Mouse (Mus musculus): ENCODE measurements at regions not wholly inside any gene's neighbourhood (a gene's known extent, or its start where the extent isn't known, plus 50 kb on each side); places are given as distances from the start of the nearest gene placed in this dataset.

GRCm38 (mm10) chr2:167878255-167878865 lies 53.5 kb upstream of the Ptpn1 start:
- no peaks in the 10 kb centered on the region for H3K9me3 ChIP-seq (replicated peaks; ENCODE audit: control insufficient read depth, low read length, poor library complexity, severe bottlenecking)
- no peak overlapping the region for H3K4me3 ChIP-seq (ENCODE audit: low read depth, low read length)
- H3K27me3 ChIP-seq (ENCODE audit: control insufficient read depth, insufficient read depth, low read depth, low read length): no peaks in the 10 kb centered on the region
- 83% methylated on average over 11 of the region's 11 CpGs for WGBS
- H3K27ac ChIP-seq (ENCODE audit: low read length): no peak overlapping the region
- no peak for ATAC-seq
- H3K36me3 ChIP-seq (ENCODE audit: control insufficient read depth, insufficient read depth, low read length): no peaks in the 10 kb centered on the region
- no peaks in the 10 kb centered on the region for H3K4me1 ChIP-seq (ENCODE audit: control insufficient read depth, insufficient read depth, low read length)
- no peak overlapping the region for H3K4me2 ChIP-seq (ENCODE audit: low read length)
- no peak overlapping the region for H3K9ac ChIP-seq (ENCODE audit: low read depth, low read length)

GRCm38 (mm10) chr2:167877254-167877870 lies 54.5 kb upstream of the Ptpn1 start:
- Histone ChIP-seq H3K4me2 (ENCODE audit: low read length) (no peak overlapping the region), H3K36me3 (ENCODE audit: control insufficient read depth, insufficient read depth, low read length) (no peaks in the 10 kb centered on the region), H3K27ac (ENCODE audit: low read length) (no peak overlapping the region), H3K4me3 (ENCODE audit: low read depth, low read length) (no peak overlapping the region), H3K9ac (ENCODE audit: low read depth, low read length) (no peak overlapping the region), H3K9me3 (replicated peaks; ENCODE audit: control insufficient read depth, low read length, poor library complexity, severe bottlenecking) (no peaks in the 10 kb centered on the region), H3K27me3 (ENCODE audit: control insufficient read depth, insufficient read depth, low read depth, low read length) (no peaks in the 10 kb centered on the region), H3K4me1 (ENCODE audit: control insufficient read depth, insufficient read depth, low read length) (no peaks in the 10 kb centered on the region)
- 51% methylated on average over 10 of the region's 11 CpGs for WGBS
- no peak for ATAC-seq

GRCm38 (mm10) chr2:167872507-167872906 lies 59.4 kb upstream of the Ptpn1 start:
- 89% methylated on average over 4 of the region's 4 CpGs for WGBS
- ATAC-seq: no peak

DNA sequence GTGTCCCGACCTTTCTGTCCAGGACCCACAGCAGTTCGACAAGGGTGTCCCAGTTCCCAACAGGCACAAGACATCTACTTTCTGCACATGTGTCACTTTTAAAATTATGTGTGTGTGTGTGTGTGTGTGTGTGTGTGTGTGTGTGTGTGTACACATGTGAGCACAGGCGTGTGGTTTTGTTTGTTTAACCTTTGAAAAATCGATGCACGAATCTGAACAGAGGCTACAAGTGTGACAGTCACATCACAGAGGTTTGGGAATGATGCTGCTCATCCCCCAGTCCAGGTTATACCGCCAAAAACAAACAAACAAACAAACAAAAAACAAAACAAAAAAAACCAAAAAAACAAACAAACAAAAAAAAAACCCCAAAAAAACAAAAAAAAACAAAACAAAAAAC lies 61.7 kb upstream of the Ptpn1 start:
- Histone ChIP-seq H3K4me2 (ENCODE audit: low read length) (no peak overlapping the region), H3K9me3 (replicated peaks; ENCODE audit: control insufficient read depth, low read length, poor library complexity, severe bottlenecking) (no peaks in the 10 kb centered on the region), H3K27ac (ENCODE audit: low read length) (no peak overlapping the region), H3K36me3 (ENCODE audit: control insufficient read depth, insufficient read depth, low read length) (no peaks in the 10 kb centered on the region), H3K9ac (ENCODE audit: low read depth, low read length) (no peak overlapping the region), H3K4me3 (ENCODE audit: low read depth, low read length) (no peak overlapping the region), H3K4me1 (ENCODE audit: control insufficient read depth, insufficient read depth, low read length) (no peaks in the 10 kb centered on the region), H3K27me3 (ENCODE audit: control insufficient read depth, insufficient read depth, low read depth, low read length) (no peaks in the 10 kb centered on the region)
- ATAC-seq: no peak
- 86% methylated on average over 6 of the region's 6 CpGs for WGBS

More at GRCm38 (mm10) chr2:167872507-167872906, 59.4 kb upstream of the Ptpn1 start:
- Histone ChIP-seq H3K4me1 (ENCODE audit: control insufficient read depth, insufficient read depth, low read length) (no peaks in the 10 kb centered on the region), H3K9ac (ENCODE audit: low read depth, low read length) (no peak overlapping the region), H3K9me3 (replicated peaks; ENCODE audit: control insufficient read depth, low read length, poor library complexity, severe bottlenecking) (no peaks in the 10 kb centered on the region), H3K4me3 (ENCODE audit: low read depth, low read length) (no peak overlapping the region), H3K36me3 (ENCODE audit: control insufficient read depth, insufficient read depth, low read length) (no peaks in the 10 kb centered on the region), H3K27ac (ENCODE audit: low read length) (no peak overlapping the region), H3K27me3 (ENCODE audit: control insufficient read depth, insufficient read depth, low read depth, low read length) (no peaks in the 10 kb centered on the region), H3K4me2 (ENCODE audit: low read length) (no peak overlapping the region)

DNA sequence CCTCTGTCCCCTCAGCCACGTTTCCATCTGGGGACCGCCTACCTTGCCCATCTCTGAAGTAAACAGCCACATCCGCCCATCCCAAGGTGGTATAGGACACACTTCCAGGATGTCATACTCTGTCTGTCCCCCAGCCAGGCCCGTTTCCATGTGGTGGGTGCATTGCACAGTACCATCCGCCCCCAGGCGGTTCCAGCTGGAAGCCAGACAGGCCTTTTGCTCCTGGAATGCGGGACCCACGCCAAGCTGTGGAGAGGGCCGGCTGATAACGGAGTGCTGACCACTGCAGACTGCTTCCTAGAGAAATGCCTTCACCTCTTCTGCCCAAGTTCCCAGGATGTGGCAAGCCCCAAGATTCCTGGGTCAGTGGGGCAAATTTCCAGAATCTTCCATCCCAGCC lies 65.1 kb upstream of the Ptpn1 start:
- Histone ChIP-seq H3K9ac (ENCODE audit: low read depth, low read length) (no peak overlapping the region), H3K4me2 (ENCODE audit: low read length) (no peak overlapping the region), H3K36me3 (ENCODE audit: control insufficient read depth, insufficient read depth, low read length) (no peaks in the 10 kb centered on the region), H3K4me1 (ENCODE audit: control insufficient read depth, insufficient read depth, low read length) (no peaks in the 10 kb centered on the region), H3K27me3 (ENCODE audit: control insufficient read depth, insufficient read depth, low read depth, low read length) (no peaks in the 10 kb centered on the region), H3K27ac (ENCODE audit: low read length) (no peak overlapping the region), H3K4me3 (ENCODE audit: low read depth, low read length) (no peak overlapping the region), H3K9me3 (replicated peaks; ENCODE audit: control insufficient read depth, low read length, poor library complexity, severe bottlenecking) (no peaks in the 10 kb centered on the region)
- 63% methylated on average over 10 of the region's 10 CpGs for WGBS
- ATAC-seq: no peak

DNA sequence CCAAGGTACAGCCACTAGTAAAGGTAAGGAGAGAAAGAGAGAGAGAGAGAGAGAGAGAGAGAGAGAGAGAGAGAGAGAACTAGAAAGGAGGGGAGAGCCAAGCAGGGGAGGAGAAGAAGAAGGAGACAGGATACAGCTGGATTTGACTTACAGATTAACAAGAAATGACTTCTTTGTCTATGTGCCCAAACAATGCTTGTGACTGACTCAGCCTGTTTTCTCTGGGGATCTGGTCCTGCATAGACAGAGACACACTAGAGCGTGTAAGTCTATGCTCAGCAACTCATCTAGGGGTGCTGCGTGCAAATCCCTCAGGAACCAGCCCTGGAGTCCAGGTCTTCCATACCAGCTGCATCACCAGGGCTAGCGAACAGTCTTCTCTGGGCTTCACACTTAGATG lies 66.3 kb upstream of the Ptpn1 start:
- ATAC-seq: no peak
- no peaks in the 10 kb centered on the region for H3K36me3 ChIP-seq (ENCODE audit: control insufficient read depth, insufficient read depth, low read length)
- H3K9me3 ChIP-seq (replicated peaks; ENCODE audit: control insufficient read depth, low read length, poor library complexity, severe bottlenecking): no peaks in the 10 kb centered on the region
- H3K27ac ChIP-seq (ENCODE audit: low read length): no peak overlapping the region
- no peaks in the 10 kb centered on the region; the same call in 1 of the 2 replicates for H3K4me1 ChIP-seq (ENCODE audit: control insufficient read depth, insufficient read depth, low read length)
- H3K4me2 ChIP-seq (ENCODE audit: low read length): no peak overlapping the region
- H3K4me3 ChIP-seq (ENCODE audit: low read depth, low read length): no peak overlapping the region
- WGBS: 91% methylated on average over 3 of the region's 3 CpGs
- no peak overlapping the region for H3K9ac ChIP-seq (ENCODE audit: low read depth, low read length)
- no peaks in the 10 kb centered on the region for H3K27me3 ChIP-seq (ENCODE audit: control insufficient read depth, insufficient read depth, low read depth, low read length)

DNA sequence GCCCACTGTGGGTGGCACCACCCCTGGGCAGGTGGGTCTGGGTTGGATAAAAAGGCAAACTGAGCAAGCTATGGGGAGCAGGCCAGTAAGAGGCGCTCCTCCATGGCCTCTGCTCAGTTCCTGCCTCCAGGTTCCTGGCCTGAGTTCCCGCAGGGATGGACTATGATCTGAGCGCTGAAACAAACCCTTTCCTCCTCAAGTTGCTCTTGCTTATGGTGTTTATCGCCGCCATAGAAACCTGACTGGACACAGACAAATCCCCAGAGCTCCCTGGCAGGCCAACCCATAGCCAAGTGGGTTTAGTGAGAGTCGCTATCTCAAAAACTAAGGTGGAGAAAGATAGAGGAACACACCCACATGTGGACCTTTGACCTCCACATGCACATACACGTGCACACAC lies 67.2 kb upstream of the Ptpn1 start:
- 74% methylated on average over 7 of the region's 7 CpGs for WGBS

DNA sequence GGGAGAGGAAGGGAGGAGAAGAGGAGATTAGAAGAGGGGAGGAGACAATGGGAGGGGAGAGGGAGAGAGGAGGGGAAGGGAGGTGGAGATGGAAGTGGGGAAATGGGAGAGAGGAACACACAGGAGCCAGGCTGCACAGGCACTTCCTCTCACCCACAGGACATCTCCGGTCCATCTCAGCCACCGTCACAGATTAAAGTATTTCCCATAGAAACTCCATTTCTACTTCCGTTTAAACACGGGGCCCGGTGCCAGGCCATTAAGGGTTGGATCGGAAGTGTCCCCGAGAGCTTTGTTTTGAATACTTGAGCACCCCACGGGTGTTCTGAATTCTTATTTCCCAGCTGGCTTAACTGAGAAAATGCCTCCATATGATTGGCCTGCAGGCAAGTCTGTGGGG lies 67.6 kb upstream of the Ptpn1 start:
- ATAC-seq: no peak
- Histone ChIP-seq H3K9ac (ENCODE audit: low read depth, low read length) (no peak overlapping the region), H3K27me3 (ENCODE audit: control insufficient read depth, insufficient read depth, low read depth, low read length) (no peaks in the 10 kb centered on the region), H3K4me2 (ENCODE audit: low read length) (no peak overlapping the region), H3K4me3 (ENCODE audit: low read depth, low read length) (no peak overlapping the region), H3K36me3 (ENCODE audit: control insufficient read depth, insufficient read depth, low read length) (no peaks in the 10 kb centered on the region), H3K9me3 (replicated peaks; ENCODE audit: control insufficient read depth, low read length, poor library complexity, severe bottlenecking) (no peaks in the 10 kb centered on the region), H3K27ac (ENCODE audit: low read length) (no peak overlapping the region), H3K4me1 (ENCODE audit: control insufficient read depth, insufficient read depth, low read length) (no peaks in the 10 kb centered on the region; the same call in 1 of the 2 replicates)
- 48% methylated on average over 8 of the region's 8 CpGs for WGBS

More for the DNA sequence above, 67.2 kb upstream of the Ptpn1 start:
- ATAC-seq: no peak
- Histone ChIP-seq H3K36me3 (ENCODE audit: control insufficient read depth, insufficient read depth, low read length) (no peaks in the 10 kb centered on the region), H3K27ac (ENCODE audit: low read length) (no peak overlapping the region), H3K4me2 (ENCODE audit: low read length) (no peak overlapping the region), H3K9me3 (replicated peaks; ENCODE audit: control insufficient read depth, low read length, poor library complexity, severe bottlenecking) (no peaks in the 10 kb centered on the region), H3K9ac (ENCODE audit: low read depth, low read length) (no peak overlapping the region), H3K4me3 (ENCODE audit: low read depth, low read length) (no peak overlapping the region), H3K27me3 (ENCODE audit: control insufficient read depth, insufficient read depth, low read depth, low read length) (no peaks in the 10 kb centered on the region), H3K4me1 (ENCODE audit: control insufficient read depth, insufficient read depth, low read length) (no peaks in the 10 kb centered on the region; the same call in 1 of the 2 replicates)

DNA sequence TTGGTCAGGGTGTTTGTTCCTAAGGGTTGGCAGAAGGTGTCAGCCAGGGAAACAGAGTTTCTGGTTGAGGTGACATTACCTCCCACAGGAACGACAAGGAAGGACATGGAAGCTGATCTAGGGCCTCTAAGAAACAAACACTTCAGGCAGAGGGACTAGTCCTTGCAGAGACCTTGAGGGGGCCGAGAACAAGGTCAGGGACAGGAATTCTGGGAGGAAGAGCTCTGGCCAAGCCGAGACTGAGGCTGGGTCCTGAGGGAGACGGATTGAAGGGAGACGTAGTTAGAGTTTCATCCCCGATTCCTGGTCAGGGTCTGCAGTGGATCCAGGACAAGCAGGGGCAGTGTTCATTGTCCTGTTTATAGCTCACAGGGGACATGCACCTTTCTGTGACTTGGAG lies 68.2 kb upstream of the Ptpn1 start:
- no peak overlapping the region for H3K4me3 ChIP-seq (ENCODE audit: low read depth, low read length)
- H3K4me2 ChIP-seq (ENCODE audit: low read length): no peak overlapping the region
- no peak overlapping the region for H3K27ac ChIP-seq (ENCODE audit: low read length)
- no peaks in the 10 kb centered on the region for H3K27me3 ChIP-seq (ENCODE audit: control insufficient read depth, insufficient read depth, low read depth, low read length)
- no peaks in the 10 kb centered on the region for H3K36me3 ChIP-seq (ENCODE audit: control insufficient read depth, insufficient read depth, low read length)
- H3K9me3 ChIP-seq (replicated peaks; ENCODE audit: control insufficient read depth, low read length, poor library complexity, severe bottlenecking): no peaks in the 10 kb centered on the region
- no peaks in the 10 kb centered on the region; the same call in 1 of the 2 replicates for H3K4me1 ChIP-seq (ENCODE audit: control insufficient read depth, insufficient read depth, low read length)
- WGBS: 77% methylated on average over 6 of the region's 6 CpGs
- no peak for ATAC-seq
- no peak overlapping the region for H3K9ac ChIP-seq (ENCODE audit: low read depth, low read length)

Data from midbrain, embryonic 16.5 days (tissue).